Mouse (Mus musculus): ENCODE measurements at regions not wholly inside any gene's neighbourhood (a gene's known extent, or its start where the extent isn't known, plus 50 kb on each side); places are given as distances from the start of the nearest gene placed in this dataset.

DNA sequence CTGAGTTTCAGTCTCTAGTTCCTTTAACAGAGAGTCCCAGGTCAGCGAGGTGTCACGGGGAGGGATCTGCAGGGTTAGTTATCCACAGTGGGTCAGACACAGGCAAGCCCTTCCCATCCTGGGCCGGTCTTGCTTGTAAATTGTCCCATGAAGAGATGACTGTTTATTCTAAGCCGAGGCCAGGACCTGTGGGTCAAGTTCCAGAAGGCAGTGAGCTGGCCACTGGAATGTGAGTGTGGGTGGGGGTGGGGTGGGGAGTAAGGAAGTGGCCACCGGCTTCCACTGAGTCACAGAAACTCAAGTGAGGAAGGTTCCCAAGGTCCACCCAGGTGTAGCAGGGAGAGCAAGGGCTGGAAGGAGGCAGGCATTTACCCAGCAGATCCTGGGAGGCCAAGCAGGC, 73.7 kb upstream of the Sertad2 start:
- Histone ChIP-seq H3K36me3 (ENCODE audit: insufficient read depth, low read length) (no peaks in the 10 kb centered on the region), H3K27me3 (ENCODE audit: insufficient read depth, low read length) (no peaks in the 10 kb centered on the region), H3K27ac (no peak overlapping the region), H3K4me2 (ENCODE audit: low read depth, low read length) (no peak overlapping the region), H3K4me3 (ENCODE audit: low read length) (no peak overlapping the region), H3K9me3 (ENCODE audit: low read length) (no peaks in the 10 kb centered on the region), H3K9ac (replicated peaks; ENCODE audit: low read length) (no peak overlapping the region), H3K4me1 (ENCODE audit: insufficient read depth, low read length) (no peaks in the 10 kb centered on the region)
- 72% methylated on average over 5 of the region's 5 CpGs for WGBS
- DNase-seq (ENCODE audit: low spot score), result no peak
- no peak for ATAC-seq
- no peak for TF ChIP-seq CTCF (IDR thresholded peaks at IDR 0.05; ENCODE audit: low read depth)

DNA sequence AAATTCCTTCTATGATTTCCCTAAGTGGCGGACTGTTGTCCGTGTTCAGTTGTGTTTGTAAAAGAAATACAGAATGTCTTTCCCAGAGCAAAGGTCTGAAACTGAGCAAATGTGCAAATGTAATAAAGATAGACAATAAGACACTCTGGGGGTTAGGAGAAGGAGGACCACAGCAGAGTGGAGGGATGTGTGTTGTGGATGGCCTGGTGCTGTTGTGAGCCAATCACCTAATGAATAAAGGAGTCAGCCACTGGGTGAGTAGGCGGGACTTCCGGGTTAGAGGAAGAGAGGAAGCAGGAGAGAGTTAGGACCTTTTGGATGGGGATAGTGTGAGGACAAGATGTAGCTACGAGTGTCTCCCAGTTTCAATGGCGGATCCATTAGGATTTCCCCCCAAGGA, 72.7 kb upstream of the Sertad2 start:
- DNase-seq (ENCODE audit: low spot score) (no peak), ATAC-seq (no peak)
- 90% methylated on average over 6 of the region's 6 CpGs for WGBS
- Histone ChIP-seq H3K9ac (replicated peaks; ENCODE audit: low read length) (no peak overlapping the region), H3K27me3 (ENCODE audit: insufficient read depth, low read length) (no peaks in the 10 kb centered on the region), H3K4me1 (ENCODE audit: insufficient read depth, low read length) (no peaks in the 10 kb centered on the region), H3K9me3 (ENCODE audit: low read length) (no peaks in the 10 kb centered on the region), H3K4me3 (ENCODE audit: low read length) (no peak overlapping the region), H3K4me2 (ENCODE audit: low read depth, low read length) (no peak overlapping the region), H3K27ac (no peak overlapping the region), H3K36me3 (ENCODE audit: insufficient read depth, low read length) (no peaks in the 10 kb centered on the region)
- no peak for TF ChIP-seq CTCF (IDR thresholded peaks at IDR 0.05; ENCODE audit: low read depth)

DNA sequence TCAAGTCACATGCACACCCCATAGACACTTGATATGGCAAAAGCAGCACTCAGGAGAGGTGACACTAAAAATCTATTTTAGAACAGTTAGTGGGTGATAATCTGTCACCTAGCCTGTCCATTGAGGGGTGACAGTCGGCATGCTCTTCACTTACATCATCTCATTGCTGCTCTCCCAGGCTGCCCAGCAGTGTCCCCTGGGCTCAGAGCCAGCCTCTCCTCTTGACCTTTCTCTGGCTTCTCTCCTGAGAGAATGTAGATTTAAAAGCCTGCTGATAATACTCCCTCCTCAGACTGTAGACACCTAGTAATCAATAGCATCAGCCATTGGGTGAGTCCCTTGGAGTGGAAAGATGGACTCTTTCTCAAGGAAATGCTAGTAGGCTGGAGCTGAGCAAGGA, 70.7 kb upstream of the Sertad2 start:
- DNase-seq (ENCODE audit: low spot score) (no peak), ATAC-seq (no peak)
- no peaks in the 10 kb centered on the region for H3K4me1 ChIP-seq (ENCODE audit: insufficient read depth, low read length)
- no peaks in the 10 kb centered on the region for H3K36me3 ChIP-seq (ENCODE audit: insufficient read depth, low read length)
- H3K9me3 ChIP-seq (ENCODE audit: low read length), result no peaks in the 10 kb centered on the region
- no peak overlapping the region for H3K27ac ChIP-seq
- no peak for TF ChIP-seq CTCF (IDR thresholded peaks at IDR 0.05; ENCODE audit: low read depth)
- no peak overlapping the region for H3K4me3 ChIP-seq (ENCODE audit: low read length)
- H3K9ac ChIP-seq (replicated peaks; ENCODE audit: low read length), result no peak overlapping the region
- H3K27me3 ChIP-seq (ENCODE audit: insufficient read depth, low read length), result no peaks in the 10 kb centered on the region
- no peak overlapping the region for H3K4me2 ChIP-seq (ENCODE audit: low read depth, low read length)
- 76% methylated on average over 1 of the region's 1 CpGs for WGBS

DNA sequence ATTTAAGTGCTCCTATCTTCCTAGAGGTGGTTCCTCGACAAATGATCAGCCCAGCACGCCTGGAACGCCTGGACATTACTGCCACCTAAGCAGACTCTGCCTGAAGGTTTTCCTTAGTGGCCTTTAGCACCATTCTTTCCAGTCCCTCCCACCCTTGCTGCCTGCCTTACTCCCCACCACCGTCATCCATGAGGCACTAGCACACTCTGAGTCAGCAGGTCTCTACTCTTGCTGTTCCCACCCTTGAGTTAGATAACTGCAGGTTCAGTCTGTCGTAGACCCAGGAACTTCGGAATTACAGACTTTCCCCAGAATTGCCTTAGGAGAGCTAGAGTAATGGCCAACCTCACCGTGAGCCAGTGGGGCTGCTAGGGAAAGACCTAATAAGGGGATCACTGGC, 67.4 kb upstream of the Sertad2 start:
- DNase-seq (ENCODE audit: low spot score) (no peak), ATAC-seq (no peak)
- Histone ChIP-seq H3K36me3 (ENCODE audit: insufficient read depth, low read length) (no peaks in the 10 kb centered on the region), H3K27me3 (ENCODE audit: insufficient read depth, low read length) (no peaks in the 10 kb centered on the region), H3K4me1 (ENCODE audit: insufficient read depth, low read length) (no peaks in the 10 kb centered on the region), H3K4me3 (ENCODE audit: low read length) (no peak overlapping the region), H3K9ac (replicated peaks; ENCODE audit: low read length) (no peak overlapping the region), H3K4me2 (ENCODE audit: low read depth, low read length) (no peak overlapping the region), H3K9me3 (ENCODE audit: low read length) (no peaks in the 10 kb centered on the region), H3K27ac (no peak overlapping the region)
- WGBS, result 88% methylated on average over 7 of the region's 7 CpGs
- TF ChIP-seq CTCF (IDR thresholded peaks at IDR 0.05; ENCODE audit: low read depth), result no peak

DNA sequence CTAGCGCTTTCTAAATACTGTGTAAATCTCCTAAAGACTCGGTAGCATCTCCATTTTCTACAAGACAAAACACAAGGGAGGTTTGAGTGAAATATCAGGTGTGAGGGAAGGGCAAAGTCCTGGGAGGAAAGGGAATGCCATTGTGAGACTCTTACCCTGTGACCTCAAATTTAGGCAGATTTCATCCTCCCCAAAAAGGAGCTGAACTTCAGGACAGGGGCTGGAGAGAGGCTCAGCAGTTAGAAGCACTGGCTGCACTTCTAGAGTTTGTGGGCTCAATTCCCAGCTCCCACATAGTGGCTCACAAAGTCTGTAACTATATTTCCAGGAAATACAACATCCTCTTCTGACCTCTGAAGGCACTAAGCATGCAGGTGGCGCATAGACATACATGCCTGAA, 66.6 kb upstream of the Sertad2 start:
- Histone ChIP-seq H3K4me3 (ENCODE audit: low read length) (no peak overlapping the region), H3K9ac (replicated peaks; ENCODE audit: low read length) (no peak overlapping the region), H3K4me1 (ENCODE audit: insufficient read depth, low read length) (no peaks in the 10 kb centered on the region), H3K9me3 (ENCODE audit: low read length) (no peaks in the 10 kb centered on the region), H3K36me3 (ENCODE audit: insufficient read depth, low read length) (no peaks in the 10 kb centered on the region), H3K4me2 (ENCODE audit: low read depth, low read length) (no peak overlapping the region), H3K27ac (no peak overlapping the region), H3K27me3 (ENCODE audit: insufficient read depth, low read length) (no peaks in the 10 kb centered on the region)
- DNase-seq (ENCODE audit: low spot score), result no peak
- no peak for TF ChIP-seq CTCF (IDR thresholded peaks at IDR 0.05; ENCODE audit: low read depth)
- ATAC-seq, result no peak
- WGBS, result 91% methylated on average over 3 of the region's 3 CpGs

DNA sequence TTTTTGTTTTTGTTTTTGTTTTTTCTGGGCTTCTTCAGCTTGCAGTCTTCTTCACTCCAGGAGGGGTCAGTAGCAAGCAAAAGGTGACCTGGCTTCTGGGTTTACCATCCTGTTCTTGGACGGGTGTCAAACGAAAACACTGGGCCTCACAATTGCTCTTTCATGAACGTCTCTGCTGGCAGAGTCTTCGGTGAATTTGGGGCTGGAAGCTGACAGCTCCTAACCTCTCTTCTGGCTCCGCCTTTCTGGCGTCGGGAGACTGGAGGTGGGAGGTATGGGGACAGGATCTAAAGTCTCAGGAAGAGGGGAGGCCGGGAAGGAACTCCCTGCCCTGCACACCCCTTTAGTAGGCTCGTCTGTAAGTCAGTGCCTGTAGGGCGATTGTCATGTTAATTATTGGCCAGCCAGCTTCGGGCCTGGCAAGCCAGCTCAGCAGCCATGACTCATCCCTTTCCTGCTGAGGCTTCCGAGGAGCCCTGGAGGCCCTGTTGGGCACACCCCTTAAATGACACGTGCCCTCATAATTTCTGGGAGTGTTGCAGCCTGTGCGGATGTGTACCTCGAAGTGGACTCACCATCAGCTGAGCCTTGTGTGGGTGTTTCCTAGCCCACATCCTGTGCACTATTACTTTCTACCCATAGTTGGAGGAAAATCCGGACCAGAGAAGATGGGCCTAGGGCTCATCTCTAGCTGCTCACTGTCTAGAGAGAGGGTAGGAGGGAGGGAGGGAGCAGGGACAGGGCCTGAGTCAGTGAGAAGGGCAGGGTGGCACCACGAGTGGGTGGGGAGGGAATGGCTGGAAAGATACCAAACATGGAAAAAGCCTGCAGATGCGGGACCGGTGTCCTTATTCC, 65.6 kb upstream of the Sertad2 start:
- no peaks in the 10 kb centered on the region for H3K27me3 ChIP-seq (ENCODE audit: insufficient read depth, low read length)
- H3K27ac ChIP-seq, result peak overlapping the region; percentile 56
- H3K9ac ChIP-seq (replicated peaks; ENCODE audit: low read length), result no peak overlapping the region
- H3K4me3 ChIP-seq (ENCODE audit: low read length), result no peak overlapping the region
- ATAC-seq (peak; percentile 88), DNase-seq (ENCODE audit: low spot score) (peak; percentile 77)
- peak overlapping the region; percentile 39 for H3K4me2 ChIP-seq (ENCODE audit: low read depth, low read length)
- H3K9me3 ChIP-seq (ENCODE audit: low read length), result no peaks in the 10 kb centered on the region
- no peaks in the 10 kb centered on the region for H3K4me1 ChIP-seq (ENCODE audit: insufficient read depth, low read length)
- TF ChIP-seq CTCF (IDR thresholded peaks at IDR 0.05; ENCODE audit: low read depth), result peak; percentile 49
- 12% methylated on average over 19 of the region's 19 CpGs for WGBS
- no peaks in the 10 kb centered on the region for H3K36me3 ChIP-seq (ENCODE audit: insufficient read depth, low read length)

DNA sequence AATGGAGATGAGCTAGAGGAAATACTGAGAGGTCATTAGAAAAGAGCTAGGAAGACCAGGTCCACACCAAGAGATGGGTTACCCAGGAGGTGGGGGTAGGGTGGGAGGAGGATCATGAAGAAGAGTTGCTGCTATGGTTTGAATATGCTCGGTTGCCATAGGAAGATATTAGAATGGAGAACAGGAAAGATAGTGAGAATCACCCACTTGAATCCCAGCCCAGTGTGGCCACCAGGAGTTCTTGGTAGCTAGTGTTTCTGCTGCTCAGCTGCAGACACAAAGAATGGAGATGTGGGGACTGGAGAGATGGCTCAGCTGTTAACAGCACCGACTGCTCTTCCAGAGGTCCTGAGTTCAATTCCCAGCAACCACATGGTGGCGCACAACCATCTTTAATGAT, 62.4 kb upstream of the Sertad2 start:
- TF ChIP-seq CTCF (IDR thresholded peaks at IDR 0.05; ENCODE audit: low read depth), result no peak
- Histone ChIP-seq H3K9me3 (ENCODE audit: low read length) (no peaks in the 10 kb centered on the region), H3K9ac (replicated peaks; ENCODE audit: low read length) (no peak overlapping the region), H3K4me1 (ENCODE audit: insufficient read depth, low read length) (no peaks in the 10 kb centered on the region), H3K4me2 (ENCODE audit: low read depth, low read length) (no peak overlapping the region), H3K27ac (no peak overlapping the region), H3K36me3 (ENCODE audit: insufficient read depth, low read length) (no peaks in the 10 kb centered on the region), H3K4me3 (ENCODE audit: low read length) (no peak overlapping the region), H3K27me3 (ENCODE audit: insufficient read depth, low read length) (no peaks in the 10 kb centered on the region)
- no peak for DNase-seq (ENCODE audit: low spot score)
- no peak for ATAC-seq
- 92% methylated on average over 3 of the region's 3 CpGs for WGBS
